In the genomic region with DNA sequence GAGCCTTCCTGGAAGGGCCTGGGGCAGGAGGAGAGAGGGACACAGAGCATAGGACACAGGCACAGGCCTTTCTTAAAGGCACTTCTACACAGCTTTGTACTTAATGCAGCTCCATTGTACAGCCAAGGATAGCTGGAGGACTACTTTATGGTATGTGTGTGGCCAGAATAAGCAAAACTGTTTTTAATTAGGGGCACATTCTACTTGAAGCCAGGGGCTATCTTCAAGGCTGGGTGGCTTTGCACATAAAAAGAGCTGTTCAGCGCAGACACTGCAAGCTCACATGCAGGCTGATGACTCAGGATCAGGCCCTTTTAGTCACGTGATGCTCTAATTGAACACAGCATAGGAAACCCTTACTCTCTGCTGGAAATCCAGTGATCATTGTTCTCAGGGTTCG, we compare ENCODE assay signal across 8 mouse cellular contexts.
DNase-seq lines count a peak whose midpoint lies in the region; ATAC-seq lines count a peak whose summit lies in the region.

No protein-coding gene starts in this region.

- ATAC-seq in forebrain, embryonic 11.5 days (replicated peaks; ENCODE audit: low FRiP score) = peak; percentile 76
- no peak for ATAC-seq in monocyte, adult 5-6 weeks (replicated peaks; ENCODE audit: insufficient number of reproducible peaks, low FRiP score, low TSS enrichment, poor library complexity, severe bottlenecking)

- DNase-seq in adrenal gland, adult 2 months = peak; percentile 50
- DNase-seq in adrenal gland, postnatal 10 days = no peak
- DNase-seq in MN1 (ENCODE audit: low spot score) = peak; percentile 85
- DNase-seq in forebrain, embryonic 11.5 days (ENCODE audit: low spot score) = no peak
- DNase-seq in left cerebral cortex, postnatal 4 days = no peak
- no peak for DNase-seq in lung, postnatal 4 days

- no peak overlapping the region for H3K4me2 ChIP-seq in forebrain, embryonic 11.5 days (ENCODE audit: low read depth, low read length, severe bottlenecking)

- H3K9ac ChIP-seq in forebrain, embryonic 11.5 days (ENCODE audit: low read length) = no peak overlapping the region

- peaks cover 4% of the 10 kb centered on the region; the same call in 1 of the 2 replicates for H3K9me3 ChIP-seq in forebrain, embryonic 11.5 days (ENCODE audit: control insufficient read depth, low read length)

- H3K36me3 ChIP-seq in forebrain, embryonic 11.5 days (ENCODE audit: control insufficient read depth, insufficient read depth, low read length) = peaks cover 27% of the 10 kb centered on the region
- peaks cover 32% of the 10 kb centered on the region for H3K36me3 ChIP-seq in macrophage (ENCODE audit: inconsistent target)

- no peak overlapping the region for H3K4me3 ChIP-seq in forebrain, embryonic 11.5 days (ENCODE audit: low read depth, low read length)
- no peak overlapping the region for H3K4me3 ChIP-seq in macrophage (ENCODE audit: inconsistent target)

- intact Hi-C loops in left cerebral cortex, postnatal 4 days (cut with DNase I) = no loop called here

- H3K27me3 ChIP-seq in forebrain, embryonic 11.5 days (ENCODE audit: control insufficient read depth, insufficient read depth, low read length) = no peaks in the 10 kb centered on the region

- no peaks in the 10 kb centered on the region for H3K79me2 ChIP-seq in macrophage (ENCODE audit: inconsistent target)

- H3K27ac ChIP-seq in forebrain, embryonic 11.5 days (ENCODE audit: low read depth, low read length) = peak overlapping the region; percentile 38; the same call in 1 of the 2 replicates
- H3K27ac ChIP-seq in macrophage = peak overlapping the region; percentile 88

- WGBS in forebrain, embryonic 11.5 days = 35% methylated on average over 3 of the region's 3 CpGs
- WGBS in macrophage (ENCODE audit: missing documents) = 70% methylated on average over 3 of the region's 3 CpGs

- peaks cover 3% of the 10 kb centered on the region; the same call in 1 of the 2 replicates for H3K4me1 ChIP-seq in forebrain, embryonic 11.5 days (replicated peaks; ENCODE audit: control insufficient read depth, insufficient read depth, low read length)

Comparison
In these comparisons a context has a peak if more than half of its experiments do, and no peak if none do; other contexts are left out.
1. DNase-seq: peak in adrenal gland, adult 2 months (single experiment) and MN1 (single experiment); none in adrenal gland, postnatal 10 days (single experiment), forebrain, embryonic 11.5 days (single experiment), left cerebral cortex, postnatal 4 days (single experiment) and lung, postnatal 4 days (0 of 2).